Mouse (Mus musculus): ENCODE data around the gene Klrb1b. TPM values are rescaled to one million over a fixed set of nuclear protein-coding genes. Genes with fewer than 3 reads are reported as not detected.
"Not testable (repeated sequence)": the region's sequence is repeated elsewhere in the genome, so short reads cannot be mapped to it uniquely, and the experiment has no call there.

Gene Klrb1b
- polyA plus RNA-seq, 1 experiment: not detected

DNA sequence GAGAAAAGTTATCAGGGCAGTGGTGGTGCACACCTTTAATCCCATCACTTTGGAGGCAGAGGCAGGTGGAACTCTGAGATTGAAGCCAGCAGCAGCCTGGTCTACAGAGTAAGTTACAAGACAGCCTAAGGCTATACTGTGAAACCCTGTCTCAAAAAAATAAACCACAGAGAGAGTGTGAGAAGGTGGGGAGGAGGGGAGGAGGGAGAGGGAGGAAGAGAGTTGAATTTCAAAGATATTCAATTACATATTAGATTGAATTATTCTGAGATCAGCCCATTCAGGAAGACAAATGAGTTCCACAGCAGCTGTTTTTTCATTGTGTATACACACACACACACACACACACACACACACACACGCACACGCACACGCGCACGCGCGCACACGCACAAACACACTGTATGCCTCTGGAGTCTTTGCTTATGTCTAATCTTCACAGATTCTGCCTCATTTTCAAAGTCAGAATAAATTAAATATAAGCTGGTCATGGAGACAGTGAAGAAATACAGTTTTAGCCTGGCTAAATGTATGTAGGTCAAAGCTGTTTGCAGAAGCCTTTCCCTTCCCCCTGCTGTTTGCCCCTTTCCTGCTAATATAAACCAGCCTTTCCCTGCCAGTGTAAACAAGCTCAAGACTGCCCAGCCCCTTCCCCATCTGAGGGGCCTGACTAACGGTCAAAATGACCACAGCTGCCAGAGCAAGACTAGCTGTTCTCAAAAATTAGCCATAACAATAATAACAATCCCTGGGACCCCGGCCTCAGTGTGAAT is 56.5 kb downstream of the Klrb1b start:
- Histone ChIP-seq H3K36me3 (ENCODE audit: control insufficient read depth, insufficient read depth) (no peaks in the 10 kb centered on the region), H3K27me3 (ENCODE audit: control insufficient read depth, insufficient read depth, insufficient read length) (no peaks in the 10 kb centered on the region), H3ac (ENCODE audit: control insufficient read depth, insufficient read length, low read depth) (no peak overlapping the region), H3K4me3 (ENCODE audit: insufficient read depth, poor library complexity, severe bottlenecking) (no peak overlapping the region), H3K79me2 (ENCODE audit: control insufficient read depth, insufficient read depth) (no peaks in the 10 kb centered on the region), H3K79me3 (ENCODE audit: low read depth) (no peaks in the 10 kb centered on the region)
- TF ChIP-seq CTCF (IDR thresholded peaks at IDR 0.05; ENCODE audit: control insufficient read depth, insufficient read depth, insufficient read length) (no peak), MAX (IDR thresholded peaks at IDR 0.05) (no peak), FOSL1 (IDR thresholded peaks at IDR 0.05; ENCODE audit: insufficient read depth, low read length, poor library complexity, severe bottlenecking) (no peak), USF1 (IDR thresholded peaks at IDR 0.05; ENCODE audit: low read depth) (no peak), CEBPB (IDR thresholded peaks at IDR 0.05; ENCODE audit: low read depth) (no peak), MYOG (IDR thresholded peaks at IDR 0.05; ENCODE audit: control insufficient read depth, extremely low read depth, insufficient read length) (no peak), MYOD1 (IDR thresholded peaks at IDR 0.05; ENCODE audit: control insufficient read depth, insufficient read length, low read depth) (no peak)

DNA sequence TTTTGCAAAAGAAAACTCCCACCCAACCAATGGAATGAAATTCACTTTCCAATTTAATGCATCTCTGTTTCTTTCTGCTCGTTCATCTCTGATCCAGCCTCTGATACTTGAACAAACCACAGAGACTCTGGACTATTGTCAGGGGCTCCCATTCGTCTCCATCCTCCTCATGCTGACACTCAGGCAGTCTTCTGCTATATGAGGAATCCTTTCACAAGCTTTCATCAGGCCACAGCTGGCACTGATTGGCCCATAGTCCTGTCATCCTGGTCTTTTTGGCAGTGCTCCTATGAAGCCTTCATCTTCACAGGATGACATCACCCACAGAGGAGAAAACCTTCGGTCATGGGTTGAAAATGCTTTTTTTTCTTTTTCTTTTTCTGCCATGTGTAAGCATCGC is 58.1 kb downstream of the Klrb1b start:
- Histone ChIP-seq H3K79me2 (ENCODE audit: control insufficient read depth, insufficient read depth) (no peaks in the 10 kb centered on the region), H3K79me3 (ENCODE audit: low read depth) (no peaks in the 10 kb centered on the region), H3K27me3 (ENCODE audit: control insufficient read depth, insufficient read depth, insufficient read length) (no peaks in the 10 kb centered on the region), H3K4me3 (ENCODE audit: insufficient read depth, poor library complexity, severe bottlenecking) (no peak overlapping the region), H3ac (ENCODE audit: control insufficient read depth, insufficient read length, low read depth) (no peak overlapping the region), H3K36me3 (ENCODE audit: control insufficient read depth, insufficient read depth) (no peaks in the 10 kb centered on the region)
- no peak for TF ChIP-seq MYOD1 (IDR thresholded peaks at IDR 0.05; ENCODE audit: control insufficient read depth, insufficient read length, low read depth)
- no peak for TF ChIP-seq USF1 (IDR thresholded peaks at IDR 0.05; ENCODE audit: low read depth)
- no peak for TF ChIP-seq CEBPB (IDR thresholded peaks at IDR 0.05; ENCODE audit: low read depth)
- no peak for TF ChIP-seq CTCF (IDR thresholded peaks at IDR 0.05; ENCODE audit: control insufficient read depth, insufficient read depth, insufficient read length)
- TF ChIP-seq FOSL1 (IDR thresholded peaks at IDR 0.05; ENCODE audit: insufficient read depth, low read length, poor library complexity, severe bottlenecking): no peak
- TF ChIP-seq MYOG (IDR thresholded peaks at IDR 0.05; ENCODE audit: control insufficient read depth, extremely low read depth, insufficient read length): no peak
- no peak for TF ChIP-seq MAX (IDR thresholded peaks at IDR 0.05)

GRCm38 (mm10) chr6:128766486-128767254 is 59.5 kb downstream of the Klrb1b start:
- H3K4me3 ChIP-seq (ENCODE audit: insufficient read depth, poor library complexity, severe bottlenecking); H3K79me2 ChIP-seq (ENCODE audit: control insufficient read depth, insufficient read depth); H3ac ChIP-seq (ENCODE audit: control insufficient read depth, insufficient read length, low read depth); H3K36me3 ChIP-seq (ENCODE audit: control insufficient read depth, insufficient read depth); H3K27me3 ChIP-seq (ENCODE audit: control insufficient read depth, insufficient read depth, insufficient read length); H3K79me3 ChIP-seq (ENCODE audit: low read depth): not testable (repeated sequence)

GRCm38 (mm10) chr6:128765211-128765610 is 60.9 kb downstream of the Klrb1b start:
- Histone ChIP-seq H3K79me2 (ENCODE audit: control insufficient read depth, insufficient read depth) (no peaks in the 10 kb centered on the region), H3K36me3 (ENCODE audit: control insufficient read depth, insufficient read depth) (no peaks in the 10 kb centered on the region), H3ac (ENCODE audit: control insufficient read depth, insufficient read length, low read depth) (no peak overlapping the region), H3K27me3 (ENCODE audit: control insufficient read depth, insufficient read depth, insufficient read length) (no peaks in the 10 kb centered on the region), H3K4me3 (ENCODE audit: insufficient read depth, poor library complexity, severe bottlenecking) (no peak overlapping the region), H3K79me3 (ENCODE audit: low read depth) (no peaks in the 10 kb centered on the region)
- no peak for TF ChIP-seq CTCF (IDR thresholded peaks at IDR 0.05; ENCODE audit: control insufficient read depth, insufficient read depth, insufficient read length)

GRCm38 (mm10) chr6:128764598-128764997 is 61.5 kb downstream of the Klrb1b start:
- no peaks in the 10 kb centered on the region for H3K79me2 ChIP-seq (ENCODE audit: control insufficient read depth, insufficient read depth)
- TF ChIP-seq MYOG (IDR thresholded peaks at IDR 0.05; ENCODE audit: control insufficient read depth, extremely low read depth, insufficient read length) (no peak), MAX (IDR thresholded peaks at IDR 0.05) (no peak), CEBPB (IDR thresholded peaks at IDR 0.05; ENCODE audit: low read depth) (no peak), FOSL1 (IDR thresholded peaks at IDR 0.05; ENCODE audit: insufficient read depth, low read length, poor library complexity, severe bottlenecking) (no peak), USF1 (IDR thresholded peaks at IDR 0.05; ENCODE audit: low read depth) (no peak), CTCF (IDR thresholded peaks at IDR 0.05; ENCODE audit: control insufficient read depth, insufficient read depth, insufficient read length) (no peak), MYOD1 (IDR thresholded peaks at IDR 0.05; ENCODE audit: control insufficient read depth, insufficient read length, low read depth) (no peak)
- H3K36me3 ChIP-seq (ENCODE audit: control insufficient read depth, insufficient read depth): no peaks in the 10 kb centered on the region
- no peaks in the 10 kb centered on the region for H3K27me3 ChIP-seq (ENCODE audit: control insufficient read depth, insufficient read depth, insufficient read length)
- H3ac ChIP-seq (ENCODE audit: control insufficient read depth, insufficient read length, low read depth): no peak overlapping the region
- no peak overlapping the region for H3K4me3 ChIP-seq (ENCODE audit: insufficient read depth, poor library complexity, severe bottlenecking)
- no peaks in the 10 kb centered on the region for H3K79me3 ChIP-seq (ENCODE audit: low read depth)
